Mouse (Mus musculus) cerebellum, adult 2 months (tissue): Measurements from ENCODE around the gene Hoxb4. TPM values are rescaled to one million over a fixed set of nuclear protein-coding genes. Genes with fewer than 3 reads are reported as not detected.

Source experiments
- DNase-seq, 2 experiments: peaks; one replicate each; pipeline ENCODE4 v3.0.0; 2021
- H3K27ac ChIP-seq: fragments of 200-500 bp; 2 replicates; pipeline ENCODE4 v1.5.1; 2012; ENCODE audit warnings: low read length, control low read depth, inconsistent platforms; ENCODE audit not compliant: insufficient read depth
- H3K27me3 ChIP-seq: fragments of 200-500 bp; 2 replicates; pipeline ENCODE4 v1.6.1; 2012; ENCODE audit warnings: inconsistent platforms, mild to moderate bottlenecking, low read length, moderate library complexity; ENCODE audit not compliant: control insufficient read depth, insufficient read depth
- H3K4me1 ChIP-seq: fragments of 200-500 bp; 2 replicates; pipeline ENCODE4 v1.6.1; 2011; ENCODE audit warnings: low read length; ENCODE audit not compliant: control insufficient read depth, insufficient read depth
- H3K4me3 ChIP-seq: fragments of 200-500 bp; replicated peaks from 2 replicates; pipeline ENCODE3; 2011; ENCODE audit warnings: mild to moderate bottlenecking, low read depth, low read length, control low read depth; ENCODE audit not compliant: insufficient read depth
- CTCF ChIP-seq: fragments of 200-500 bp; IDR thresholded peaks from 2 replicates; pipeline ENCODE4 v1.5.1; 2011; ENCODE audit warnings: low read depth, mild to moderate bottlenecking, control low read depth, low read length, moderate library complexity, borderline replicate concordance; ENCODE audit not compliant: insufficient read depth
- POLR2A ChIP-seq: fragments of 200-500 bp; IDR thresholded peaks from 2 replicates; pipeline ENCODE4 v1.6.1; 2011; ENCODE audit warnings: low read length, control low read depth, borderline replicate concordance; ENCODE audit not compliant: insufficient read depth
- WGBS: fragments of 180-500 bp; shearing (Covaris S2); methylation state at CpG from one replicate; pipeline ENCODE4 v1.1.7; 2018; 5-methylcytosine and 5-hydroxymethylcytosine counted together
- polyA plus RNA-seq: library from polyadenylated mRNA; depleted of rRNA; stranded (reverse); fragments of >200 nt; gene quantifications from 2 replicates; pipeline ENCODE4 v1.2.3, GENCODE M21; 2012

Gene Hoxb4
- polyA plus RNA-seq, 1 experiment: 1.5 TPM

DNA sequence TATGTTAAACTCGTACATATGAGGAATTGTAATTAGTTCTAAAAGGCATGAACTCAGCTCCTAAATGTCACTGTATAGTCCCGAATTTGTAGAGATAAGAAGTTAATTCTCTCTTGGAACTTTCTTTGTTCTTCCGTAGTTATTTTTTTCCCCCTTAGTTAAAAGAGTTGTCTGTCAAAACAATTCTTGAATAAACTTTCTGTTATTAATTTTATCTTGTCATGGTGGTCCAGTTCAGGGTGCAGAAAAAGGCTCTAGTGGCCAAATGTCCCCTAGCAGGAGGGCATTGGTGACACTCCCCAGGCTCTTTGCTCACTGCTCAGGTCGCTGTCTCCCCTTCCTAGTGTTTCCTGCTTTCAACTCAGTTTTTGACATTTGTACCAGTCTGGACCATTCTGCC, 29.6 kb downstream of the Hoxb4 start:
- H3K27ac ChIP-seq: no peak overlapping the region
- DNase-seq: no peak
- WGBS: 11% methylated on average over 4 of the region's 4 CpGs
- H3K4me1 ChIP-seq: no peaks in the 10 kb centered on the region
- TF ChIP-seq POLR2A (no peak), CTCF (no peak)
- peaks cover 13% of the 10 kb centered on the region; the same call in 1 of the 2 replicates for H3K27me3 ChIP-seq
- no peak overlapping the region for H3K4me3 ChIP-seq

DNA sequence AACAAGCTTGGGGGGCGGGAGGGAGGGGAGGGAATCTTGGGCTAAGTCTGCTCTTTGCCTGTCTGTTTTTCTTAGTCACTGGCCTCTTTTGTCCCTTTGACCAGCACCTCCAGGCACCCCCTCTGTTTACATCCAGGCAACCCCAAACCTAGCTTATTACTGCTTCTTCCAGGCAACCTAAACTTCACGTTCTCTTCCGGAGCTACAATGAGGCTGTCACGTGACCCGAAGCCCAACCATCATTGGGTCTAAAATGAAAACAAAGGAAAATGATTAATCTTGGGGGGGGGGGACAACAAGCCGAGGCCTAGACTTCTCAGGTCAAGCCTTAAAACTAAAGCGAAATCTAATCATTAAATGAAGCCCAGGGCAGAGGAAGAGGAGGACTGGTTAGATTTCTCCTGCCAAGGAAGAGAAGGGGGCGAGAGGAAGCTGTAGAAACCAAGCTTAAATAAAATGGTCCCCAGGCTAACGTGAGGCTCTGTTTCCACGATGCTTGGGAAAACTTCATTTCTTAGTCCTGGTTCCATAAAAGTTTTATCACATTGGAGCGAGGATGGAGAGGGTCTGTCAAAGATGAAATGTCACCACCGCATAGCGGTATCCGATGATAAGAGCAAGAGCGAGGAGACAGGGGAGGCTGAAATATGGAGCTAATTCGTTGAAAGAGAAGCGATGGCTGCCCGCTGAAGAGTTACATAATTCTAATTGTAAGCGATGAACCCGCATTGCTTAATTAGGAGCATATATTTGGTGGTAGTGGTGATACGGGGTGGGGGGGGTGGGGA, 30.3 kb downstream of the Hoxb4 start:
- 5% methylated on average over 21 of the region's 21 CpGs for WGBS
- Histone ChIP-seq H3K4me1 (no peaks in the 10 kb centered on the region), H3K4me3 (no peak overlapping the region), H3K27ac (no peak overlapping the region), H3K27me3 (peaks cover 17% of the 10 kb centered on the region)
- no peak for DNase-seq
- no peak for TF ChIP-seq POLR2A

DNA sequence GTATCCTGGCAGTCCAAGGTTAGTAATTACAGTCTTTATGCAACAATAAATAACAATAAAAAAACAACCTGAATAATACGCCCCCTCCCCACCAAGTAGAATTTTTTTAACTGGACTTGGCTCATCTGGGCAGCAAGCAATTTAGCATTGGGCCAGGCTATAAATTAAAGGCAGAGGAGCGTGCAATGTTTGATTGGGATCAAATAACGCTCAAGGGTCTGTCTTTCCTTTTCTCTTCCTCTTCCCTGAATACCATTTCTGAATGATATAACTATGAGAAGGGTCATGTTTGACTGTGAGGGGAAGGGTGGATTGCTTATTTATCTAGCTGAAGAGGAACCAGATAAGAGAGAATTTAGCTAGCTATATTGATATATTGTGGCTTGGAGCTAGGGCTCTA, 30.9 kb downstream of the Hoxb4 start:
- TF ChIP-seq POLR2A (no peak), CTCF (no peak)
- no peak overlapping the region for H3K27ac ChIP-seq
- H3K4me1 ChIP-seq: no peaks in the 10 kb centered on the region
- H3K27me3 ChIP-seq: peaks cover 19% of the 10 kb centered on the region
- 17% methylated on average over 3 of the region's 3 CpGs for WGBS
- no peak overlapping the region for H3K4me3 ChIP-seq
- no peak for DNase-seq

DNA sequence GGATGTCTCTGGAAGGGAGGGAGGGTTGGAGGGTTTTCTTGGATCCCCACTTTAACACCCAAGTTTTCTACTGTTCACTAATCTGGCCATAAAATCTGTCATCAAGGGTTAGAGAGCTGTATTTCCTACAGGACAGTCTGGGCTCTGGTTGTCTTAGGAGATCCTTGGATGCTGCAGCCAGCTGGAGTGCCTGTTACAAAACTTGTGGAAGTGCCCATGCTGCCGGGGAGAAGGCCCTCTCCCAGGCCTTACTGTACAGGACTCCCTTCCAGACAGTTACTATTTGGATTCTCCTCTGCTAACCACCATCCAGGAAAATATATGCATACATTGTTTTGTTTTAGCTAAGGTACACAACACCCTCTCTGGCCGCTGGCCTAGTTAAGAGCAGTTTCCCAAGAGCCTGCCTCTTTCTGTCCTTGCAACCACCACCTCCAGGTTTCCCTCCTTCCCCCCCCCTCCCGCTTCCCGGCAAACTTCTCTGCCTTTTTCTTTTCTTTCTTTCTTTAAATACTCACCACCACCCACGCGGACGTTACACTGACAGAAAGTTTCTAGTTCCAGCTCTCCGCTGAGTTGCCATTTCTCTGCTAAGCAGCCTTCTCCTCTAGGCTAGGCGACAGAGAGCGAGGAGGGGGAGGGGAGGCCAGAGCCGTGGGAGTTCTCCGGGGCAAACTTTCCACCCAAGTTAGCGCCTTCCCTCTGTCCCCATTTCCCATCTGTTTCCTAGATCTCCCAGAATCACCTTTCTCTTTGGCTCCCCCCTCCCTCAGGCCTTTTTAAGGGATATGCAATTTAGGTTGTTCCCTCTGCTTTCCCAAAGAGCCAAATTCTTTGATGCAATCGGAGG, 31.6 kb downstream of the Hoxb4 start:
- Histone ChIP-seq H3K27ac (no peak overlapping the region), H3K27me3 (peaks cover 20% of the 10 kb centered on the region), H3K4me3 (no peak overlapping the region), H3K4me1 (no peaks in the 10 kb centered on the region)
- 7% methylated on average over 14 of the region's 14 CpGs for WGBS
- DNase-seq: no peak
- TF ChIP-seq POLR2A (no peak), CTCF (no peak)

DNA sequence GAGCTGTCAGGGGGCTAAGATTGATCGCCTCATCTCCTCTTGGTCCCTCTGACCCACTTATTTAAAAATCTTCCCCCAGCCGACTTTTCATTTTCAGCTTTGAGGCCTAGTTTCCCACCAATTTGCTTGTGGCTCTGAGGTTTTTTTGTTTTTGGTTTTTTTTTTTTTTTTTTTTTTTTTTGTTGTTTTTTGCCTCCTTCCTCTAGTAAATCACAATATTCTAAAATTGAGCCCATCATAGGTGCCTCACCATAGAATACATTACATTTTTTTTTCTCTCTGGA, 32.2 kb downstream of the Hoxb4 start, which contains the start of gene Hoxb2:
Hoxb2 (plus strand) TSS at position 185 of the 284 bp plus-strand sequence.
- no peak within 1 kb of the TSS for H3K27ac ChIP-seq
- peaks cover 22% of the 10 kb centered on the region for H3K27me3 ChIP-seq
- TF ChIP-seq POLR2A (no peak), CTCF (no peak)
- H3K4me1 ChIP-seq: no peaks in the 10 kb centered on the region
- no peak within 1 kb of the TSS for H3K4me3 ChIP-seq
- no peak for DNase-seq
- 27% methylated on average over 2 of the region's 2 CpGs for WGBS

DNA sequence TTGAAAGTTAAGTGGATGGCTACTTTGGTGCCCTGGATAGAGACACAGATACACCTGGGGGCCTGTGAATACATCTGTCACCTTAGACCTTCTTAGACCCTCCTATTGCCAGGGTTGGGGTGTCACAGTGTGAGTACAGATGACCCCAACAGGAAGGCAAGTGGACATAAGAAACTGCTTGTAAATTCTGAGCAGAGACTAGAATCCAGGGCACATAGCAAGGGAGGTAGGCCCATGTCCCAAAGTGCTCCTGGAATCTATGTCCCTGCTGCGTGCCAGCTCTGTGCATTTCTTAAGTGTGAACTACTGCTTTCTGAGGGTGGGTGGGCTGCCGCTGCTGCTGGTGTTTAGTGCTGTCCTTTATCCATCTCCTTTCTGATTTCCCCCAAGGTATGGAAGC, 32.7 kb downstream of the Hoxb4 start:
- Histone ChIP-seq H3K27me3 (peaks cover 17% of the 10 kb centered on the region), H3K27ac (no peak overlapping the region), H3K4me3 (no peak overlapping the region), H3K4me1 (no peaks in the 10 kb centered on the region)
- WGBS: 32% methylated on average over 2 of the region's 2 CpGs
- DNase-seq: no peak
- TF ChIP-seq CTCF (no peak), POLR2A (no peak)

DNA sequence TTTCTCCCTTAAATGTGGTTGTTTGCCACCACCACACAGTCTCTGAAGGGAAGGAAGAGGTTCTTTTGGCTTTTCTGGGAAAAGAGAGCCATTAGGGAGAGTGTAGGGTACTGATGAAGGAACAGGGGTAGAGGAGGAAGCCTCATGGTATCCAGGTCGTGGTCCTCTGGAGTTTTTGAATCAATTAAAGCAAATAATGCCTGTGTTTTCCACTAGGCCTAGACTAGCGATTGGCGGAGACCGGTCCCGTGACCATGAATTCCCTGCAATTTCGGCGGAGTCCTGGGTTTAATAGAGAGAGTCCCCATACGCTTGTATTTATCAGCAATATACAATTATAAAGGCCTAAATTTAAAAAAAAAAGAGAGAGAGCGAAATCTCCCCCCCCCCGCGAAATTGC, 33.2 kb downstream of the Hoxb4 start:
- Histone ChIP-seq H3K27me3 (peaks cover 16% of the 10 kb centered on the region), H3K4me3 (no peak overlapping the region), H3K4me1 (no peaks in the 10 kb centered on the region), H3K27ac (no peak overlapping the region)
- 7% methylated on average over 11 of the region's 11 CpGs for WGBS
- TF ChIP-seq POLR2A: no peak
- TF ChIP-seq CTCF: no peak
- no peak for DNase-seq

DNA sequence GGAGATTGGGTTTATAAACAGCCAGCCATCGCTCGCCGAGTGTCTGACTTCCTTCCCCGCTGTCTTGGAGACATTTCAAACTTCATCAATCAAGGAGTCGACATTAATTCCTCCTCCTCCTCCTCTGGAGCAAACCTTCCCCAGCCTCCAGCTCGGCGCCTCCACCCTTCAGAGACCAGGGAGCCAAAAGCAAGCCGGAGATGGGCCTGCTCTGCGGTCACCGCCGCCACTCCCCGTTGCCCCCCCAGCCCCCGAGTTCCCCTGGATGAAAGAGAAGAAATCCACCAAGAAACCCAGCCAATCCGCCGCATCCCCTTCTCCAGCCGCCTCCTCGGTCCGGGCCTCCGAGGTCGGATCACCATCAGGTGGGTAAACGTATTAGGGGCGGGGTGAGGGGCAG, 33.8 kb downstream of the Hoxb4 start:
- peaks cover 14% of the 10 kb centered on the region for H3K27me3 ChIP-seq
- H3K4me3 ChIP-seq: no peak overlapping the region

More for the DNA sequence above, 33.8 kb downstream of the Hoxb4 start:
- no peak for DNase-seq
- no peak for TF ChIP-seq POLR2A
- no peak for TF ChIP-seq CTCF
- WGBS: 2% methylated on average over 22 of the region's 22 CpGs
- H3K27ac ChIP-seq: no peak overlapping the region
- no peaks in the 10 kb centered on the region for H3K4me1 ChIP-seq
